Mouse (Mus musculus) cerebellum, postnatal 25 days (tissue): ENCODE data around the gene Ppm1n.
A peak's percentile ranks its signal among the peaks of the same experiment; 100 is the strongest.

Source experiments
- DNase-seq, 2 experiments: peaks; one replicate each; pipeline ENCODE4 v3.0.0; 2021; ENCODE audit warnings: mixed read lengths in 2 of 2

Gene Ppm1n

GRCm38 (mm10) chr7:19281680-19282304 is 1.9 kb upstream of the Ppm1n start:
- DNase-seq: peak; percentile 34 to 68

- DNase-seq: no peak
Observed at GRCm38 (mm10) chr7:19279052-19279451, 812 bp downstream of the Ppm1n start.

- DNase-seq: no peak
Observed at GRCm38 (mm10) chr7:19276253-19276652, 3.6 kb downstream of the Ppm1n start.

- peak; percentile 73 to 85 for DNase-seq
Observed at GRCm38 (mm10) chr7:19272173-19272764, 7.6 kb downstream of the Ppm1n start.

- peak; percentile 87 to 91 for DNase-seq
Observed at GRCm38 (mm10) chr7:19271238-19272172, 8.4 kb downstream of the Ppm1n start, which contains the start of gene Vasp. Gene Vasp, minus strand, starts transcription at chr7:19271817.

- peak in 1 of 2 experiments; percentile 27 for DNase-seq
Observed at GRCm38 (mm10) chr7:19270509-19271237, 9.2 kb downstream of the Ppm1n start.

GRCm38 (mm10) chr7:19269721-19270441 is 10.0 kb downstream of the Ppm1n start:
- peak in 1 of 2 experiments; percentile 54 for DNase-seq

GRCm38 (mm10) chr7:19268993-19269681 is 10.7 kb downstream of the Ppm1n start:
- no peak for DNase-seq

- DNase-seq: no peak
Observed at GRCm38 (mm10) chr7:19267051-19267450, 12.8 kb downstream of the Ppm1n start.

GRCm38 (mm10) chr7:19265928-19266822 is 13.7 kb downstream of the Ppm1n start:
- DNase-seq: peak; percentile 49 to 69

GRCm38 (mm10) chr7:19265147-19265546 is 14.7 kb downstream of the Ppm1n start:
- peak; percentile 70 to 74 for DNase-seq

GRCm38 (mm10) chr7:19258336-19258735 is 21.5 kb downstream of the Ppm1n start:
- peak; percentile 47 to 62 for DNase-seq

GRCm38 (mm10) chr7:19257390-19258022 is 22.4 kb downstream of the Ppm1n start:
- no peak for DNase-seq

- DNase-seq: no peak
Observed at GRCm38 (mm10) chr7:19256567-19256966, 23.3 kb downstream of the Ppm1n start.

GRCm38 (mm10) chr7:19255395-19255794 is 24.5 kb downstream of the Ppm1n start:
- DNase-seq: no peak

GRCm38 (mm10) chr7:19253437-19253836 is 26.4 kb downstream of the Ppm1n start:
- DNase-seq: no peak

- DNase-seq: no peak
Observed at GRCm38 (mm10) chr7:19252078-19252477, 27.8 kb downstream of the Ppm1n start.

GRCm38 (mm10) chr7:19247511-19247910 is 32.4 kb downstream of the Ppm1n start:
- no peak for DNase-seq

GRCm38 (mm10) chr7:19246855-19247254 is 33.0 kb downstream of the Ppm1n start:
- DNase-seq: no peak

- DNase-seq: no peak
Observed at GRCm38 (mm10) chr7:19245083-19245482, 34.8 kb downstream of the Ppm1n start.
